Mouse (Mus musculus): ENCODE data around the gene Clmn. TPM values are rescaled to one million over a fixed set of nuclear protein-coding genes. Genes with fewer than 3 reads are reported as not detected.

Gene Clmn
- total and polyA plus RNA-seq, 3 experiments, result not detected

DNA sequence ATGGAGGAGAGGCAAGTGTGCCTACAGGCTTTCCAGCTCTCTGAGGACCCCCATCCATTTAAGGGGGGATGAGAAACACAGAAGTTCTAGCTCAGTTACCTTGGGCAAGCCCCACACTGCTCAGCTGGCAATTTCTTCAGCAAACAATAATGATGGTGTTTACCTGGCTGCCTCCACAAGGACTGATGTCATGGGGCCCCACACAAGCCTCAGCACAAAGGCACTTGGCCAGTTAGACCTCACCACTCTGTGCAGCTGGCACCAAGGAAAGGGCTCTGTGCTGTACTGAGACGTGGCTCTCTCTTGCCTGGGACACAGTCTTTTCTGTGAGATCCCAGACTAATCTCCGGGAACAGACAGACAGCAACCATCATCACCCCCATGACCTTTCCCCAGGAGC is 17.2 kb upstream of the Clmn start:
- H3K9me3 ChIP-seq (replicated peaks; ENCODE audit: insufficient read depth, low read length), result no peaks in the 10 kb centered on the region
- DNase-seq (ENCODE audit: low read depth, low spot score), result no peak
- no peak overlapping the region for H3K27ac ChIP-seq (ENCODE audit: control insufficient read depth, low read depth, low read length)
- no peak overlapping the region for H3K4me3 ChIP-seq (ENCODE audit: control insufficient read depth in 1 of 2, insufficient read depth in 1 of 2, low read depth in 2 of 2, low read length in 2 of 2)
- H3K27me3 ChIP-seq (ENCODE audit: control insufficient read depth in 1 of 2, insufficient read depth in 2 of 2, low read length in 2 of 2), result no peaks in the 10 kb centered on the region
- H3K36me3 ChIP-seq (ENCODE audit: control insufficient read depth in 1 of 2, insufficient read depth in 2 of 2, low read length in 2 of 2), result no peaks in the 10 kb centered on the region
- H3K79me2 ChIP-seq (ENCODE audit: control insufficient read depth, insufficient read depth, low read length, poor library complexity), result no peaks in the 10 kb centered on the region
- H3K4me1 ChIP-seq (ENCODE audit: control insufficient read depth in 1 of 2, insufficient read depth in 2 of 2, low read length in 2 of 2), result no peaks in the 10 kb centered on the region
- no peak overlapping the region for H3K9ac ChIP-seq (ENCODE audit: control insufficient read depth, low read depth, low read length, poor library complexity, severe bottlenecking)
- TF ChIP-seq ETS1 (IDR thresholded peaks at IDR 0.05; ENCODE audit: low read depth, low read length) (no peak), MAFK (IDR thresholded peaks at IDR 0.05; ENCODE audit: borderline replicate concordance, low read depth, low read length) (no peak), POLR2AphosphoS5 (IDR thresholded peaks at IDR 0.05; ENCODE audit: borderline replicate concordance, low read depth, low read length) (no peak), MXI1 (IDR thresholded peaks at IDR 0.05; ENCODE audit: low read depth, low read length) (no peak), MYC (IDR thresholded peaks at IDR 0.05; ENCODE audit: low read depth, low read length) (no peak)

DNA sequence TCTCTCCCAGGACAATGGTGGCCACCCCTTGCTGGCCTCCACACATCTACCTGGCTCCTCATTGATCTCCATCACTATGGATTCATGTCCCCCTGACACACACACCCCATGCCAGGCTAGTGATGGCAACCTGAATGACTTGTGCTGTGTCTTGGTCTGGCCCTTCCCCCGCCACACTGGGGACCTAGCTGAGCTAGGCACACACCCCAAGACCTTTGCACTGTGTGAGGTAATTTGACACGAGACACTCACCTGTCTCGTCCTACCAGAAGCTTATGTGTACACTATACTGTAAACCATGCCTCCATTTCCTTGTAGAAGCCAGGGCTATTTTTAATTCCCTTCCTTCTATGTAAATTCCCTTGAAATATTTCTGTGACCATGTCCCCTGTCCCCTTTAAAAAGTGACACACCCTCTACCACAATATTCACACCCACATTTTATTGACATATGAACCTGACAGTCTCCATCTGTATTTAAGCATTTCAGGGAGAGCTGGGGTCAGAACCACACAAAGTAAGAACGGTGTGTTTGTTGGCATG is 16.7 kb upstream of the Clmn start:
- Histone ChIP-seq H3K27me3 (ENCODE audit: control insufficient read depth in 1 of 2, insufficient read depth in 2 of 2, low read length in 2 of 2) (no peaks in the 10 kb centered on the region), H3K79me2 (ENCODE audit: control insufficient read depth, insufficient read depth, low read length, poor library complexity) (no peaks in the 10 kb centered on the region), H3K27ac (ENCODE audit: control insufficient read depth, low read depth, low read length) (no peak overlapping the region), H3K9me3 (replicated peaks; ENCODE audit: insufficient read depth, low read length) (no peaks in the 10 kb centered on the region), H3K36me3 (ENCODE audit: control insufficient read depth in 1 of 2, insufficient read depth in 2 of 2, low read length in 2 of 2) (no peaks in the 10 kb centered on the region), H3K9ac (ENCODE audit: control insufficient read depth, low read depth, low read length, poor library complexity, severe bottlenecking) (no peak overlapping the region), H3K4me1 (ENCODE audit: control insufficient read depth in 1 of 2, insufficient read depth in 2 of 2, low read length in 2 of 2) (no peaks in the 10 kb centered on the region), H3K4me3 (ENCODE audit: control insufficient read depth in 1 of 2, insufficient read depth in 1 of 2, low read depth in 2 of 2, low read length in 2 of 2) (no peak overlapping the region)
- DNase-seq (ENCODE audit: low read depth, low spot score), result no peak
- TF ChIP-seq HCFC1 (IDR thresholded peaks at IDR 0.05; ENCODE audit: low read depth, low read length) (no peak), CHD1 (IDR thresholded peaks at IDR 0.05; ENCODE audit: low read depth, low read length) (no peak), ZC3H11A (IDR thresholded peaks at IDR 0.05; ENCODE audit: low read depth, low read length) (no peak), MAX (IDR thresholded peaks at IDR 0.05; ENCODE audit: low read length) (no peak), JUND (IDR thresholded peaks at IDR 0.05; ENCODE audit: low read depth, low read length) (no peak), SMC3 (IDR thresholded peaks at IDR 0.05; ENCODE audit: low read depth, low read length) (no peak), E2F4 (IDR thresholded peaks at IDR 0.05; ENCODE audit: borderline replicate concordance, low read depth, low read length) (no peak), MAFK (IDR thresholded peaks at IDR 0.05; ENCODE audit: borderline replicate concordance, low read depth, low read length) (no peak), MYC (IDR thresholded peaks at IDR 0.05; ENCODE audit: low read depth, low read length) (no peak), BHLHE40 (IDR thresholded peaks at IDR 0.05; ENCODE audit: borderline replicate concordance, low read depth, low read length) (no peak), USF2 (IDR thresholded peaks at IDR 0.05; ENCODE audit: borderline replicate concordance in 1 of 2, insufficient read depth in 1 of 2, low read depth in 1 of 2, low read length in 2 of 2) (no peak), ZMIZ1 (IDR thresholded peaks at IDR 0.05; ENCODE audit: low read depth, low read length) (no peak), ELF1 (IDR thresholded peaks at IDR 0.05; ENCODE audit: low read depth, low read length) (no peak), GABPA (IDR thresholded peaks at IDR 0.05; ENCODE audit: low read depth, low read length) (no peak), MEF2A (IDR thresholded peaks at IDR 0.05; ENCODE audit: extremely low read depth, insufficient replicate concordance, low read depth, low read length, poor library complexity, severe bottlenecking) (no peak), TCF12 (IDR thresholded peaks at IDR 0.05; ENCODE audit: low read depth, low read length) (no peak), EP300 (IDR thresholded peaks at IDR 0.05; ENCODE audit: low read depth in 1 of 2, low read length in 2 of 2) (no peak), SIN3A (IDR thresholded peaks at IDR 0.05; ENCODE audit: low read length) (no peak), MXI1 (IDR thresholded peaks at IDR 0.05; ENCODE audit: low read depth, low read length) (no peak), RCOR1 (IDR thresholded peaks at IDR 0.05; ENCODE audit: low read depth, low read length) (no peak)
